Mouse (Mus musculus): ENCODE measurements around the gene Jmjd1c.

DNA sequence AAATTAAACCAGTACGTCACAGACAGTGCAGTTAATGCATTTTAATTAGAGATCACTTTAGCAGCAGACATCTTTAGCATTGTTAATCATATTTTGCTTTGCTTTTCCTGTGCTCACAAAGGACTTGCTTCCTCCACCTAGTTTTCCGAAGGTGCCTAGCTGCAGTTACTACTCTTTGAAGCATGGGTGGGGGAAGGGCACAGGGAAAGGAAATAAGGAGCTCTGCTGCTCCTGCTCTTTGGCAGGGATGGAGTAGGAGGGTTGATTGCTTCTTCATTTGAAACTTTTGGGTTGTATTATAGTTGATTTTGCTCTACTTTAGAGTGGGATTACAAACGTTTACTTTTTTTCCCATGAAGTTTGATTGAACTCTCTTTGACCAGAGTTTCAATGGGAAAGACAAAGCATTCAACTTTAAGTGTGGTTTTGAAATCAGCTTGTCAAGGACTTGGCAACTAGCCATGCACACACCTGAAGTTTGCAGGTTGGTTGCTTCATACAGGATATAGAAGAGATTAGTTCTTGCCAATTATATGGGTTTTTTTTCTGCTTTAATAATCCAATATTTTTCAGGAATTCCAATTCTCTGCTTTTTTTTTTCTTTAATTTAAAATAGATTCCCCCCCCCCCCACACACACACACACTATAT is 97.2 kb downstream of the Jmjd1c start:
- no peak for TF ChIP-seq CTCF (IDR thresholded peaks at IDR 0.05; ENCODE audit: low read depth)
- no peak for TF ChIP-seq EP300 (IDR thresholded peaks at IDR 0.05; ENCODE audit: low read depth)

Data from liver, postnatal 0 days (tissue).